In genomic region chr17:50874067-50874466, GRCm38 (mm10) we compare ENCODE assay signal across 11 mouse cellular contexts.
DNase-seq lines count a peak whose midpoint lies in the region; ATAC-seq and TF ChIP-seq lines count a peak whose summit lies in the region.
"Had no signal": no experiment of that assay in that cellular context is flagged by ENCODE, and none has a peak within 500 bp of the region (broad histone marks: within the 10 kb centered on the region; RNA-seq: fewer than 3 reads in every experiment).

No protein-coding gene starts in this region.

- H3K27me3 ChIP-seq in heart, postnatal 0 days (ENCODE audit: control insufficient read depth, insufficient read depth, low read length), result no peaks in the 10 kb centered on the region
- no peaks in the 10 kb centered on the region for H3K27me3 ChIP-seq in neural tube, embryonic 13.5 days
- H3K27me3 ChIP-seq in hindbrain, embryonic 16.5 days (replicated peaks; ENCODE audit: control insufficient read depth, insufficient read depth, low read length), result no peaks in the 10 kb centered on the region

- no peak overlapping the region for H3K9ac ChIP-seq in heart, postnatal 0 days (replicated peaks; ENCODE audit: low read depth, low read length)
- no peak overlapping the region for H3K9ac ChIP-seq in neural tube, embryonic 13.5 days
- no peak overlapping the region for H3K9ac ChIP-seq in hindbrain, embryonic 16.5 days (ENCODE audit: low read depth, low read length)

- no peak for DNase-seq in heart, postnatal 0 days (ENCODE audit: low spot score)
- DNase-seq in heart, postnatal 36 days, result no peak
- no peak for DNase-seq in neural tube, embryonic 10.5 days (ENCODE audit: extremely low spot score, low spot score)
- no peak for DNase-seq in thymus, postnatal 36 days
- DNase-seq: cerebellum, adult 11 months; kidney, postnatal 10 days; lung, adult 2 months had no signal

- TF ChIP-seq EP300 in heart, postnatal 0 days (IDR thresholded peaks at IDR 0.05; ENCODE audit: low read depth), result no peak

- TF ChIP-seq CTCF in heart, postnatal 0 days (IDR thresholded peaks at IDR 0.05; ENCODE audit: low read depth), result peak; percentile 19; the same call in 1 of the 2 replicates

- ATAC-seq in heart, postnatal 0 days (ENCODE audit: insufficient read depth, low read depth), result no peak
- ATAC-seq in neural tube, embryonic 13.5 days (ENCODE audit: low read depth), result peak; percentile 65; the same call in 1 of the 2 replicates
- peak; percentile 83 for ATAC-seq in hindbrain, embryonic 16.5 days
- no peak for ATAC-seq in megakaryocyte-erythroid progenitor cell, adult 5-6 weeks (replicated peaks; ENCODE audit: low FRiP score, low TSS enrichment, poor library complexity, severe bottlenecking)

- H3K27ac ChIP-seq in heart, postnatal 0 days (ENCODE audit: low read depth), result no peak overlapping the region
- no peak overlapping the region for H3K27ac ChIP-seq in neural tube, embryonic 13.5 days (replicated peaks)
- no peak overlapping the region for H3K27ac ChIP-seq in hindbrain, embryonic 16.5 days (ENCODE audit: low read depth, low read length)

- no peak overlapping the region for H3K4me2 ChIP-seq in heart, postnatal 0 days (ENCODE audit: low read depth, low read length)
- no peak overlapping the region for H3K4me2 ChIP-seq in neural tube, embryonic 13.5 days
- no peak overlapping the region for H3K4me2 ChIP-seq in hindbrain, embryonic 16.5 days (ENCODE audit: low read length)

- intact Hi-C loops in heart, postnatal 36 days (cut with DNase I), result no loop called here

- H3K4me1 ChIP-seq in heart, postnatal 0 days (ENCODE audit: control insufficient read depth, insufficient read depth), result no peaks in the 10 kb centered on the region
- H3K4me1 ChIP-seq in neural tube, embryonic 13.5 days (replicated peaks), result no peaks in the 10 kb centered on the region
- no peaks in the 10 kb centered on the region for H3K4me1 ChIP-seq in hindbrain, embryonic 16.5 days (ENCODE audit: control insufficient read depth, insufficient read depth, low read depth, low read length)

- H3K36me3 ChIP-seq in heart, postnatal 0 days (replicated peaks; ENCODE audit: control insufficient read depth, insufficient read depth, low read length), result no peaks in the 10 kb centered on the region
- no peaks in the 10 kb centered on the region for H3K36me3 ChIP-seq in neural tube, embryonic 13.5 days
- H3K36me3 ChIP-seq in hindbrain, embryonic 16.5 days (ENCODE audit: control insufficient read depth, insufficient read depth, low read length), result no peaks in the 10 kb centered on the region

- no peaks in the 10 kb centered on the region for H3K9me3 ChIP-seq in heart, postnatal 0 days (replicated peaks; ENCODE audit: control insufficient read depth, low read length)
- H3K9me3 ChIP-seq in neural tube, embryonic 13.5 days, result no peaks in the 10 kb centered on the region
- H3K9me3 ChIP-seq in hindbrain, embryonic 16.5 days (ENCODE audit: control insufficient read depth, low read length), result no peaks in the 10 kb centered on the region

- H3K4me3 ChIP-seq in heart, postnatal 0 days (ENCODE audit: low read depth, low read length), result no peak overlapping the region
- no peak overlapping the region for H3K4me3 ChIP-seq in neural tube, embryonic 13.5 days
- H3K4me3 ChIP-seq in hindbrain, embryonic 16.5 days (ENCODE audit: low read length), result no peak overlapping the region
- H3K4me3 ChIP-seq: myocyte had no signal

- WGBS in heart, postnatal 0 days, result 71% methylated on average over 7 of the region's 7 CpGs
- WGBS in neural tube, embryonic 13.5 days, result 75% methylated on average over 7 of the region's 7 CpGs
- WGBS in hindbrain, embryonic 16.5 days, result 63% methylated on average over 7 of the region's 7 CpGs

Comparison
In these comparisons a context has a peak if more than half of its experiments do, and no peak if none do; other contexts are left out.
1. ATAC-seq: peak in neural tube, embryonic 13.5 days (single experiment) and hindbrain, embryonic 16.5 days (single experiment); none in heart, postnatal 0 days (single experiment) and megakaryocyte-erythroid progenitor cell, adult 5-6 weeks (single experiment).